Mouse (Mus musculus) forebrain, postnatal 0 days (tissue): ENCODE data around the gene Frmd5. TPM values are rescaled to one million over a fixed set of nuclear protein-coding genes. Genes with fewer than 3 reads are reported as not detected.
"Not testable (repeated sequence)": the region's sequence is repeated elsewhere in the genome, so short reads cannot be mapped to it uniquely, and the experiment has no call there.

Source experiments
- ATAC-seq: fragments of 200-750 bp; cut with Nextera tagmentation; 2 replicates; pipeline ENCODE4 v1.8.0; 2017; ENCODE audit warnings: mild to moderate bottlenecking, moderate library complexity
- DNase-seq: peaks from one replicate; pipeline ENCODE4 v3.0.0-alpha.2; 2015
- H3K27ac ChIP-seq: fragments of 300-500 bp; sonication (generic); 2 replicates; pipeline ENCODE4 v1.5.1; 2014; ENCODE audit warnings: low read depth, mild to moderate bottlenecking, antibody characterized with exemption, low read length, moderate library complexity, mixed read lengths
- H3K27me3 ChIP-seq: fragments of 300-500 bp; sonication (generic); 2 replicates; pipeline ENCODE4 v1.6.1; 2014; ENCODE audit warnings: mild to moderate bottlenecking, low read length, mixed read lengths; ENCODE audit not compliant: insufficient read depth
- H3K36me3 ChIP-seq: fragments of 300-500 bp; sonication (generic); 2 replicates; pipeline ENCODE4 v1.6.1; 2014; ENCODE audit warnings: mild to moderate bottlenecking, moderate library complexity; ENCODE audit not compliant: insufficient read depth
- H3K4me1 ChIP-seq: fragments of 300-500 bp; sonication (generic); 2 replicates; pipeline ENCODE4 v1.6.1; 2014; ENCODE audit warnings: antibody characterized with exemption; ENCODE audit not compliant: insufficient read depth
- H3K4me2 ChIP-seq: fragments of 300-500 bp; sonication (generic); 2 replicates; pipeline ENCODE4 v1.6.1; 2014; ENCODE audit warnings: low read depth, mild to moderate bottlenecking, moderate library complexity
- H3K4me3 ChIP-seq: fragments of 300-500 bp; sonication (generic); 2 replicates; pipeline ENCODE4 v1.5.1; 2014; ENCODE audit warnings: low read depth, low read length, mixed read lengths
- H3K9ac ChIP-seq: fragments of 300-500 bp; sonication (generic); 2 replicates; pipeline ENCODE4 v1.6.1; 2014; ENCODE audit warnings: mild to moderate bottlenecking
- H3K9me3 ChIP-seq: fragments of 300-500 bp; sonication (generic); 2 replicates; pipeline ENCODE4 v1.6.1; 2016; ENCODE audit warnings: low read length
- CTCF ChIP-seq: sonication (generic); IDR thresholded peaks from 2 replicates; pipeline ENCODE4 v1.5.1; 2016; ENCODE audit warnings: antibody characterized with exemption, control low read depth, low read depth
- WGBS: fragments of 180-500 bp; shearing (Covaris S2); extraction: QIAGEN DNeasy Blood & Tissue Kit; methylation state at CpG from one replicate; pipeline ENCODE4 v1.1.7; 2014; 5-methylcytosine and 5-hydroxymethylcytosine counted together
- polyA plus RNA-seq: library from polyadenylated mRNA; unstranded; fragments of >200 nt; fragmentation: Nextera tagmentation; extraction: Ambion mirVana; gene quantifications from 2 replicates; pipeline ENCODE4 v1.2.1, GENCODE M21; 2015
- total RNA-seq: library from RNA; depleted of rRNA; stranded (reverse); fragments of >200 nt; gene quantifications from 2 replicates; pipeline ENCODE4 v1.2.3, GENCODE M21; 2014; rRNA removed

Gene Frmd5
- total and polyA plus RNA-seq, 2 experiments from 2014 or later: 15.7 to 53.3 TPM

- TF ChIP-seq CTCF: no peak
- no peaks in the 10 kb centered on the region for H3K27me3 ChIP-seq
- no peak overlapping the region; the same call in 1 of the 2 replicates for H3K4me2 ChIP-seq
- DNase-seq (no peak), ATAC-seq (no peak)
- no peak overlapping the region for H3K9ac ChIP-seq
- H3K4me1 ChIP-seq: no peaks in the 10 kb centered on the region; the same call in 1 of the 2 replicates
- WGBS: 90% methylated on average over 2 of the region's 2 CpGs
- no peak overlapping the region for H3K4me3 ChIP-seq
- H3K36me3 ChIP-seq: no peaks in the 10 kb centered on the region
- no peak overlapping the region for H3K27ac ChIP-seq
- no peaks in the 10 kb centered on the region for H3K9me3 ChIP-seq
Observed at GRCm38 (mm10) chr2:121507951-121508330, 298.9 kb downstream of the Frmd5 start.

- Histone ChIP-seq H3K27me3 (no peaks in the 10 kb centered on the region), H3K4me2 (peak overlapping the region; percentile 56), H3K4me1 (no peaks in the 10 kb centered on the region; the same call in 1 of the 2 replicates), H3K9ac (peak overlapping the region; percentile 62; the same call in 1 of the 2 replicates), H3K36me3 (no peaks in the 10 kb centered on the region), H3K9me3 (no peaks in the 10 kb centered on the region), H3K27ac (no peak overlapping the region), H3K4me3 (peak overlapping the region; percentile 51)
- TF ChIP-seq CTCF: no peak
- ATAC-seq (no peak), DNase-seq (no peak)
- 13% methylated on average over 12 of the region's 12 CpGs for WGBS
Observed at GRCm38 (mm10) chr2:121507173-121507950, 299.5 kb downstream of the Frmd5 start.

GRCm38 (mm10) chr2:121505942-121506882 lies 300.7 kb downstream of the Frmd5 start, which contains the start of the genes Mfap1a and Wdr76:
Gene Mfap1a (minus strand): TSS chr2:121506665.
Gene Wdr76 (plus strand): TSS chr2:121506723.
- peak; percentile 53 for TF ChIP-seq CTCF
- H3K9ac ChIP-seq: peak within 1 kb of the TSS; percentile 62
- H3K36me3 ChIP-seq, H3K27me3 ChIP-seq, H3K9me3 ChIP-seq, H3K4me1 ChIP-seq: not testable (repeated sequence)
- peak; percentile 98 for ATAC-seq
- peak within 1 kb of the TSS; percentile 56 for H3K4me2 ChIP-seq
- 0 out of 2 replicates have a peak within 1 kb of the TSS, but pooled peaks have one; percentile 40 for H3K27ac ChIP-seq
- peak; percentile 89 for DNase-seq
- peak within 1 kb of the TSS; percentile 51 for H3K4me3 ChIP-seq
- 5% methylated on average over 38 of the region's 42 CpGs for WGBS

GRCm38 (mm10) chr2:121501550-121501949 lies 305.3 kb downstream of the Frmd5 start:
- not testable (repeated sequence) for H3K9ac ChIP-seq, H3K27ac ChIP-seq, H3K4me3 ChIP-seq, H3K9me3 ChIP-seq, H3K4me2 ChIP-seq, H3K4me1 ChIP-seq, H3K36me3 ChIP-seq, H3K27me3 ChIP-seq, DNase-seq
- 0 out of 2 replicates have a peak, but pooled peaks have one; percentile 36 for ATAC-seq
- WGBS: 100% methylated on average over 2 of the region's 6 CpGs

Other genes starting within 250 kb of the Frmd5 start
- gene Casc4, start 59.9 kb upstream of the Frmd5 start, total RNA-seq: 116 and 135 TPM in 2 replicates
- gene Casc4, start 59.9 kb upstream of the Frmd5 start, polyA plus RNA-seq: 21.3 and 44.7 TPM in 2 replicates
- 58.2 and 61.6 TPM in 2 replicates for gene Ctdspl2, start 148.9 kb upstream of the Frmd5 start, total RNA-seq
- 23.5 and 30.7 TPM in 2 replicates for gene Ctdspl2, start 148.9 kb upstream of the Frmd5 start, polyA plus RNA-seq
- 0.81 TPM in 1 of 2 replicates, not detected in the other for gene Mageb3, start 149.0 kb upstream of the Frmd5 start, total RNA-seq
- gene Mageb3, start 149.0 kb upstream of the Frmd5 start, polyA plus RNA-seq: 0.08 and 0.29 TPM in 2 replicates
- gene Eif3j1, start 221.5 kb upstream of the Frmd5 start, total RNA-seq: 18.6 and 23.2 TPM in 2 replicates
- 9.1 and 9.7 TPM in 2 replicates for gene Eif3j1, start 221.5 kb upstream of the Frmd5 start, polyA plus RNA-seq